Mouse (Mus musculus) embryonic fibroblast, embryonic 13.5 days (primary cell): ENCODE measurements around the gene Arid3c.

Experiments used
- CTCF ChIP-seq: IDR thresholded peaks from 2 replicates; pipeline ENCODE4 v1.5.1; 2011; ENCODE audit warnings: mild to moderate bottlenecking, control low read depth, low read length, moderate library complexity, borderline replicate concordance; ENCODE audit not compliant: insufficient read depth
- POLR2A ChIP-seq: IDR thresholded peaks from 2 replicates; pipeline ENCODE4 v1.6.1; 2011; ENCODE audit warnings: low read depth, mild to moderate bottlenecking, control low read depth, low read length, moderate library complexity

GRCm38 (mm10) chr4:41741158-41741560 is 10.2 kb upstream of the Arid3c start:
- TF ChIP-seq CTCF: no peak
- peak; percentile 98 for TF ChIP-seq POLR2A
